Mouse (Mus musculus) kidney, postnatal 0 days (tissue): ENCODE data around the gene Nhp2. TPM values are rescaled to one million over a fixed set of nuclear protein-coding genes. Genes with fewer than 3 reads are reported as not detected.

Experiments used
- ATAC-seq: fragments of 200-750 bp; cut with Nextera tagmentation; replicated peaks from 2 replicates; pipeline ENCODE4 v1.8.0; 2017; ENCODE audit warnings: low read depth, moderate number of reproducible peaks, moderate TSS enrichment, moderate library complexity; ENCODE audit not compliant: low FRiP score
- DNase-seq: peaks from one replicate; pipeline ENCODE4 v3.0.0-alpha.2; 2016; ENCODE audit warnings: low spot score
- H3K27ac ChIP-seq: fragments of 300-500 bp; sonication (generic); 2 replicates; pipeline ENCODE4 v1.5.1; 2014; ENCODE audit warnings: mild to moderate bottlenecking
- H3K27me3 ChIP-seq: fragments of 300-500 bp; sonication (generic); 2 replicates; pipeline ENCODE4 v1.6.1; 2014; ENCODE audit warnings: low read length, mixed read lengths; ENCODE audit not compliant: insufficient read depth
- H3K36me3 ChIP-seq: fragments of 300-500 bp; sonication (generic); 2 replicates; pipeline ENCODE4 v1.6.1; 2014; ENCODE audit warnings: low read length, mixed read lengths; ENCODE audit not compliant: insufficient read depth
- H3K4me1 ChIP-seq: fragments of 300-500 bp; sonication (generic); replicated peaks from 2 replicates; pipeline ENCODE4 v1.6.1; 2014; ENCODE audit warnings: antibody characterized with exemption, low read length, mixed read lengths; ENCODE audit not compliant: insufficient read depth
- H3K4me2 ChIP-seq: fragments of 300-500 bp; sonication (generic); 2 replicates; pipeline ENCODE4 v1.6.1; 2014; ENCODE audit warnings: mild to moderate bottlenecking, low read length, moderate library complexity, mixed read lengths
- H3K4me3 ChIP-seq: fragments of 300-500 bp; sonication (generic); replicated peaks from 2 replicates; pipeline ENCODE4 v1.5.1; 2014; ENCODE audit warnings: low read depth, low read length
- H3K9ac ChIP-seq: fragments of 300-500 bp; sonication (generic); 2 replicates; pipeline ENCODE4 v1.6.1; 2014; ENCODE audit warnings: low read depth, low read length
- H3K9me3 ChIP-seq: fragments of 300-500 bp; sonication (generic); replicated peaks from 2 replicates; pipeline ENCODE4 v1.6.1; 2016; ENCODE audit warnings: low read length, inconsistent platforms, mixed read lengths
- CTCF ChIP-seq: IDR thresholded peaks from 2 replicates; pipeline ENCODE4 v1.5.1; 2016; ENCODE audit warnings: antibody characterized with exemption, low read depth, mild to moderate bottlenecking, moderate library complexity
- WGBS: fragments of 180-500 bp; shearing (Covaris S2); extraction: QIAGEN DNeasy Blood & Tissue Kit; methylation state at CpG from one replicate; pipeline ENCODE4 v1.1.7; 2014; 5-methylcytosine and 5-hydroxymethylcytosine counted together
- polyA plus RNA-seq: library from polyadenylated mRNA; unstranded; fragments of >200 nt; fragmentation: Nextera tagmentation; extraction: Ambion mirVana; gene quantifications from 2 replicates; pipeline ENCODE4 v1.2.1, GENCODE M21; 2015

Gene Nhp2
- polyA plus RNA-seq, 1 experiment from 2014 or later = 136 TPM

- peak within 1 kb of the TSS; percentile 65 for H3K4me3 ChIP-seq
- H3K9ac ChIP-seq = peak within 1 kb of the TSS; percentile 73
- H3K9me3 ChIP-seq = no peaks in the 10 kb centered on the region
- no peaks in the 10 kb centered on the region for H3K27me3 ChIP-seq
- ATAC-seq (peak; percentile 91), DNase-seq (peak; percentile 98)
- peak within 1 kb of the TSS; percentile 84 for H3K4me2 ChIP-seq
- H3K27ac ChIP-seq = peak within 1 kb of the TSS; percentile 96
- WGBS = under 1% methylated on average over 59 of the region's 59 CpGs
- peaks cover 11% of the 10 kb centered on the region; the same call in 1 of the 2 replicates for H3K4me1 ChIP-seq
- peak; percentile 69 for TF ChIP-seq CTCF
- peaks cover 21% of the 10 kb centered on the region; the same call in 1 of the 2 replicates for H3K36me3 ChIP-seq
Measured at GRCm38 (mm10) chr11:51584431-51585248, 34.9 kb upstream of the Nhp2 start, which contains the start of gene Phykpl. Gene Phykpl, plus strand, starts transcription at chr11:51584757.

GRCm38 (mm10) chr11:51585608-51586252 is 33.8 kb upstream of the Nhp2 start:
- ATAC-seq (peak; percentile 36), DNase-seq (peak; percentile 18)
- Histone ChIP-seq H3K4me2 (peak overlapping the region; percentile 84), H3K4me1 (peaks cover 11% of the 10 kb centered on the region; the same call in 1 of the 2 replicates), H3K27ac (peak overlapping the region; percentile 96), H3K9me3 (no peaks in the 10 kb centered on the region), H3K9ac (peak overlapping the region; percentile 73; the same call in 1 of the 2 replicates), H3K36me3 (peaks cover 25% of the 10 kb centered on the region), H3K4me3 (peak overlapping the region; percentile 65), H3K27me3 (no peaks in the 10 kb centered on the region)
- 38% methylated on average over 8 of the region's 8 CpGs for WGBS
- TF ChIP-seq CTCF = no peak

GRCm38 (mm10) chr11:51586411-51586810 is 33.1 kb upstream of the Nhp2 start:
- Histone ChIP-seq H3K36me3 (peaks cover 28% of the 10 kb centered on the region), H3K9me3 (no peaks in the 10 kb centered on the region), H3K9ac (no peak overlapping the region), H3K27ac (no peak overlapping the region), H3K4me1 (peaks cover 11% of the 10 kb centered on the region; the same call in 1 of the 2 replicates), H3K27me3 (no peaks in the 10 kb centered on the region), H3K4me2 (no peak overlapping the region), H3K4me3 (no peak overlapping the region)
- TF ChIP-seq CTCF = no peak
- 88% methylated on average over 13 of the region's 13 CpGs for WGBS
- DNase-seq = no peak
- ATAC-seq = no peak

- H3K27ac ChIP-seq = no peak overlapping the region
- H3K9me3 ChIP-seq = no peaks in the 10 kb centered on the region
- no peaks in the 10 kb centered on the region for H3K27me3 ChIP-seq
- H3K36me3 ChIP-seq = peaks cover 34% of the 10 kb centered on the region
- peaks cover 11% of the 10 kb centered on the region; the same call in 1 of the 2 replicates for H3K4me1 ChIP-seq
- no peak overlapping the region for H3K4me2 ChIP-seq
- no peak overlapping the region for H3K4me3 ChIP-seq
- 90% methylated on average over 1 of the region's 1 CpGs for WGBS
- TF ChIP-seq CTCF = no peak
- no peak for ATAC-seq
- no peak for DNase-seq
- no peak overlapping the region for H3K9ac ChIP-seq
Measured at GRCm38 (mm10) chr11:51587059-51587458, 32.5 kb upstream of the Nhp2 start.

- peaks cover 11% of the 10 kb centered on the region; the same call in 1 of the 2 replicates for H3K4me1 ChIP-seq
- peaks cover 50% of the 10 kb centered on the region for H3K36me3 ChIP-seq
- WGBS = 97% methylated on average over 3 of the region's 3 CpGs
- DNase-seq (no peak), ATAC-seq (no peak)
- TF ChIP-seq CTCF = peak; percentile 8; the same call in 1 of the 2 replicates
- no peak overlapping the region for H3K4me3 ChIP-seq
- no peaks in the 10 kb centered on the region for H3K9me3 ChIP-seq
- H3K9ac ChIP-seq = no peak overlapping the region
- no peak overlapping the region for H3K4me2 ChIP-seq
- no peak overlapping the region for H3K27ac ChIP-seq
- H3K27me3 ChIP-seq = no peaks in the 10 kb centered on the region
Measured at GRCm38 (mm10) chr11:51588833-51589232, 30.7 kb upstream of the Nhp2 start.

GRCm38 (mm10) chr11:51590002-51590401 is 29.5 kb upstream of the Nhp2 start:
- no peak overlapping the region for H3K4me2 ChIP-seq
- no peaks in the 10 kb centered on the region for H3K27me3 ChIP-seq
- H3K4me1 ChIP-seq = peaks cover 6% of the 10 kb centered on the region; the same call in 1 of the 2 replicates
- TF ChIP-seq CTCF = no peak
- no peak overlapping the region for H3K27ac ChIP-seq
- H3K9me3 ChIP-seq = no peaks in the 10 kb centered on the region
- ATAC-seq (no peak), DNase-seq (no peak)
- peaks cover 59% of the 10 kb centered on the region for H3K36me3 ChIP-seq
- H3K9ac ChIP-seq = no peak overlapping the region
- no peak overlapping the region for H3K4me3 ChIP-seq
